Mouse (Mus musculus) T-helper 1 cell (primary cell): ENCODE data around the gene Sacm1l.

Experiments used
- in situ Hi-C: fragments of 300-600 bp; cut with MboI, MseI; formaldehyde crosslinking; loops from one replicate; pipeline ENCODE4 v1.15.1; 2025; ENCODE audit warnings: high pct_unique_total_duplicates

Gene Sacm1l

GRCm38 (mm10) chr9:123577360-123578192, 48.0 kb downstream of the Sacm1l start:
- in situ Hi-C loops = no loop called here

- in situ Hi-C loops = no loop called here
Observed at GRCm38 (mm10) chr9:123589240-123589910, 59.8 kb downstream of the Sacm1l start.

GRCm38 (mm10) chr9:123595194-123595593, 65.6 kb downstream of the Sacm1l start:
- in situ Hi-C loops = loop anchor here (5.0 kb wide), 1 partner anchor 42 kb away; no protein-coding TSS in a partner anchor

DNA sequence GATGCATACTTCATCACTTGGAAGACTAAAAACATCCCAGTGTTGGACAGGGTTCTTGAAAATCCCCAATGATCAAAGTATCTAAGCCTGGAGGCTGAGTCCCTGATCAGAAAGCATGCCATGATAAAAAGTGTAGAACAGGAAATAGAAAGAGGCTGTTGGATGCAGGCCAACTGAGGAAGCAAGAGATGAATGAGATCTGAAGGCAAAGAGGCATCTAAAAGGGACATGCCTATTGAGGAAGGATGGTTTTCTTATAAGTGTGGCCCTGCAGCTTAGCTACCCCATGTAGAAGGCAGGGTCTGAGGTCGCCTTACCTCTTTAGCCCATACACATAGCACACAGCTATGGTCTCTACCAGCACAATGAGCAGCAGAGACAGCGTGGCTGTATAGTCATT, 67.4 kb downstream of the Sacm1l start:
- in situ Hi-C loops = loop anchor here (5.0 kb wide), 1 partner anchor 40 kb away; no protein-coding TSS in a partner anchor

GRCm38 (mm10) chr9:123597376-123597775, 67.8 kb downstream of the Sacm1l start:
- in situ Hi-C loops = loop anchor here (5.0 kb wide), 1 partner anchor 40 kb away; no protein-coding TSS in a partner anchor

DNA sequence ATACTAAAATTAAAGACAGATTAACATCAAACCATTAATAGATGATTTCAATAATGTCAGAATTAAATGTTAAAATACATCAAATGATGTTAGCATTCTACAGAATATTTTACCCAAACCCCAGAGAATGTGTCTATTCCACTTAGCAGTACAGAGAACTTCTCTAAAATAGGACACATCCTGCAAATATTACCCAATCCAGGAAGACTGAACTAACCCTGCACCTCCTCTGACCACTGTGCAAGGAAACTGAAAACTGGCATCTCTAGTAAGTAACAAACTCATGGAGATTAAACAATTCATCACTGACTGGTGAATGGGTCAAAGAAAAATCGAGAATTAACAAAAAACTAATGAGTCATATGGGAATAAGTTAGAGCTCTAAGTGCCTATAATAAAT, 72.0 kb downstream of the Sacm1l start:
- in situ Hi-C loops = loop anchor here (10.0 kb wide), 1 partner anchor 653 kb away; no protein-coding TSS in a partner anchor

DNA sequence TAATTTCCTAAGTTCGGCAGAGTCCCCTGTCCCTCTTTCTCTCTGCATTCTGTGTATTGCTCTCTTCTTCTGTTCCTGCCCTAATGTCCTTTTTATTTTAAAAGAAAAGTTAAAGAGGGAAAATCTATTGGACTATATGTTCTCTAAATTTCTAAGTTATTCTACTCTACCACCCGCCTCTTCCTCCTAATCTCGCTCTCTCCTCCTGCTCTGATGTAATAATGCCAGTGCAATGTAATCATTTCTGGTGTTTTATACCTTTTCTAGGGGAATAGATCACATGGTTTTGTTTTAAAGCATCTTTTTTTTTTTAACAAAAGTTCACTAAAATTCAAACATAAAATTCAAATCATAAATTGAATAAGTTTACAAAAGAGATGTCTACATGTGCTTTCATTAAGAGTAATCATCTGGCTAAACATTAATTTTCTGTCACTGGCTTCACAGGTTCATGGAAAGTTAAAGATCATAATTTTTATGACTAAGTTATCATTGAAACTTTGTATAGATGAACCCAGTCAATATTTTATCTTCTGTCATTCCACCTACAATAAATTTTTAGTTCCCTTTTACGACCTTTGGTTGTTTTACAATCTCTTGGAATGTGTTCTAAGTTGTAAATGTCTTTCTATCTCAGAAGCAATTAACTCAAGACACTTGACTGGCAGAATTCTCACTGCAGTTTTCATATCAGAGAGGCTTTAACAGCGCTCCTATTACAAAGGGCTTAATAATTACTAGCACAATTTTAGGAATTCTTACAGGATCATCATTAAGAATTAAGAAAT, 90.9 kb downstream of the Sacm1l start:
- in situ Hi-C loops = no loop called here

DNA sequence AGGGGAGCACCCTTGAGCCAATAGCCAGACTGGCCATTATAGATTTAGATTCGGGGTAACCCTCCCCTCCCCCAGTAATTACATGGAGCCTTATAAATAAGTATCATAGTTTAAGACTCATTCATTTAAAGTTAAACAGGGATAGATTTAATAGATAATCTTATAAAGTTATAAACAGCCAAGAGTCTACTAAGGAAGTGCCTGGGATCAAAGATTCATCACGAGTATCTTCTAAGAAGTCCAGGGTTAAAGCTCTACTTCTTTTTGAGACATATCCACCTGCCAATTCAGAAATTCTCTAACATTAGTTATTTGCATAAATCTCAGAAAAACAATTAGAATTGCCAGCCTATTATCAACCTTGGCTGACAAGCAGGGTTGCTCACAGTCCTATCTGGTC, 95.2 kb downstream of the Sacm1l start:
- in situ Hi-C loops = no loop called here

- in situ Hi-C loops = no loop called here
Observed at GRCm38 (mm10) chr9:123625821-123626220, 96.3 kb downstream of the Sacm1l start.

- in situ Hi-C loops = no loop called here
Observed at GRCm38 (mm10) chr9:123631666-123632065, 102.1 kb downstream of the Sacm1l start.

DNA sequence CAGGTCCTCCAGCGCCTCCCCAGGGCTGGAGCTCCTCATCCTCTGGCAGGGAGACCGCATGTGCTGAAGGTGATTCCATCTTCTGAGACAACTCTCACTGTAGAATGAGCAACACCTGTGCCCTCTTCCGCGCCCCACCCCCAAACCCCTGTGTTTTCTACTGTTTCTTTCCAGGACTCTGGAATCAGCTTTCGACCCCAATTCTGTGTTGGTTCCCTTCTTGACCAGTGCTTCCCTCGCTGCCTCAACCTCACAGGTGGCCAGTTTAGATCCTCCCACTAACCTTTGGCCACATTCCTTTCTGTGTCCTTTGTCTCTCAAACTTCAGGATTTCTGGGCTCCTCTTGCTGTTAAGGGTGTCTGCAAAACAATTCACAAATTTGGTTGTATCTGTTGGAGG, 102.7 kb downstream of the Sacm1l start, which contains the start of gene Slc6a20b:
TSS of gene Slc6a20b (minus strand) at position 285 of the 400 bp plus-strand sequence.
- in situ Hi-C loops = no loop called here

GRCm38 (mm10) chr9:123632993-123633392, 103.4 kb downstream of the Sacm1l start:
- in situ Hi-C loops = no loop called here

DNA sequence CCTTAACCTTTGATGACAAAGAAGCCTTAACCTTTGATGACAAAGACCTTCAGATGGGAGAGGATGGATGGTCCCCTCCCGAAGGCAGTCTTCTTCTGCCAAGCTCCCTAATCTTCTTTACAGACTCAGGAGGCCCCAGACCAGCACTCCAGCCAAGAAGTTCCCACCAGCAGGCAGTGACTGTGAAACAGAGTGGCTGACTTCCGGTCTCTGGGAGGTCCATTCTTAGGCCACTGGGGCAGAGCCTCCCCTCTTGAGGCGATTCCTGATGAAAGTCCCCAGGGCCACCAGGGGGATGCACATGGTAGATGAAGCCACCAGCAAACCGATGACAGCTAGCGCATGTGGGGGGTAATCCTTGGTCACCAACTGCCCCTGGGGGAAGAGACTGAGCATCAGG, 107.2 kb downstream of the Sacm1l start:
- in situ Hi-C loops = loop anchor here (5.0 kb wide), 2 partner anchors 39 to 621 kb away; no protein-coding TSS in a partner anchor

GRCm38 (mm10) chr9:123638231-123638630, 108.7 kb downstream of the Sacm1l start:
- in situ Hi-C loops = loop anchor here (5.0 kb wide), 2 partner anchors 41 to 619 kb away; no protein-coding TSS in a partner anchor

- in situ Hi-C loops = loop anchor here (5.0 kb wide), 2 partner anchors 41 to 619 kb away; no protein-coding TSS in a partner anchor
Observed at GRCm38 (mm10) chr9:123638668-123639089, 109.1 kb downstream of the Sacm1l start.

DNA sequence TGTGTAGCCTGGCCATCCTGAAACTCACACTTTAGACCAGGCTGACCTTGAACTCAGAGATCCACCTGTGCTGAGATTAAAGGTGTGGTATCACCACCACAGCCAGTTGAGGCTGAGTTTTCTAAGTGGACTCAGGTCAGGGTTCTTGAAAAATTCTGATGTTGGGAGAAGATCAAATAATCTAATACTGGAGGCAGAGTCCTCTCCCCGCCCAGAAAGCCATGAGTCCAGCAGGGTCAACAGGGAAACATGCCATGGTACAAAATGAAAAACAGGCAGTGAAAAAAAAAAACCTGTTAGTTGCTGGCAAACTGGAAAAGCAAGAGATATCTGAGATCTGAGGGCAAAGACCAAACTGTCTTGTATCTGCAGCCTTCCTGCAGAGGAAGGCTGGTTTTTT, 110.5 kb downstream of the Sacm1l start:
- in situ Hi-C loops = no loop called here
